Mouse (Mus musculus): ENCODE measurements around the gene Dhrs2. TPM values are rescaled to one million over a fixed set of nuclear protein-coding genes. Genes with fewer than 3 reads are reported as not detected.

Gene Dhrs2
- polyA plus RNA-seq, 1 experiment from 2014 or later = not detected

DNA sequence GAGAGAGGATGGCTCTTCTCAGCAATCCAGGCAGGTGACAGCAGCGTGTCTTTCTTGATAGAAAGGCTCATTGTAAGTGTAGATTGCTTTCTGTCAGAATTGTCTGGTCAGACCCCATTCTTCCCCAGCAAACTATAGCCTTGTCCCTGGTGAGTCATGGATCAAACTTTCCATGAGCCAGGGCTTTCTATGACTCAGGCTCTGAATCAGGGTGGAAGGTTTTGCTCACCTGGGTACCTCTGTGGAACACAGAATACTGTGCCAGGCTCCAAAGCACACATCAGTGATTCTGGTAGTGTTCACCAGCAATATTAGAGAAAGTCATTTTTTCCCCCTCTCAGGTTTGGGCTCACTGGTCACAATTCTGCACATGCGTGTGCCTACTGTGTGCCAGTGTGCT lies 13.5 kb upstream of the Dhrs2 start:
- Histone ChIP-seq H3K9ac (ENCODE audit: low read length) (no peak overlapping the region), H3K27ac (replicated peaks in 1 of 2; ENCODE audit: control insufficient read depth in 1 of 2, insufficient read depth in 1 of 2, low read depth in 2 of 2, low read length in 2 of 2) (no peak overlapping the region), H3K4me3 (ENCODE audit: control insufficient read depth in 1 of 2, insufficient read depth in 1 of 2, low read depth in 1 of 2, low read length in 2 of 2) (no peak overlapping the region), H3K36me3 (ENCODE audit: control insufficient read depth, insufficient read depth, low read length) (no peaks in the 10 kb centered on the region), H3K9me3 (ENCODE audit: control insufficient read depth, low read length) (no peaks in the 10 kb centered on the region), H3K4me2 (ENCODE audit: low read length) (no peak overlapping the region), H3K27me3 (ENCODE audit: control insufficient read depth, insufficient read depth, low read length) (no peaks in the 10 kb centered on the region), H3K4me1 (ENCODE audit: control insufficient read depth in 2 of 2, insufficient read depth in 2 of 2, low read length in 2 of 2) (no peaks in the 10 kb centered on the region)
- ATAC-seq (ENCODE audit: insufficient number of reproducible peaks, insufficient read depth, low FRiP score, low read depth) = no peak
- WGBS = 72% methylated on average over 2 of the region's 2 CpGs

- H3K9me3 ChIP-seq (ENCODE audit: control insufficient read depth, low read length) = no peaks in the 10 kb centered on the region
- whole genome bisulfite sequencing = 75% methylated on average over 3 of the region's 3 CpGs
- H3K9ac ChIP-seq (ENCODE audit: low read length) = no peak overlapping the region
- H3K27me3 ChIP-seq (ENCODE audit: control insufficient read depth, insufficient read depth, low read length) = no peaks in the 10 kb centered on the region
- no peaks in the 10 kb centered on the region for H3K4me1 ChIP-seq (ENCODE audit: control insufficient read depth in 2 of 2, insufficient read depth in 2 of 2, low read length in 2 of 2)
- H3K4me2 ChIP-seq (ENCODE audit: low read length) = no peak overlapping the region
- ATAC-seq (ENCODE audit: insufficient number of reproducible peaks, insufficient read depth, low FRiP score, low read depth) = no peak
- no peak overlapping the region for H3K4me3 ChIP-seq (ENCODE audit: control insufficient read depth in 1 of 2, insufficient read depth in 1 of 2, low read depth in 1 of 2, low read length in 2 of 2)
- H3K36me3 ChIP-seq (ENCODE audit: control insufficient read depth, insufficient read depth, low read length) = no peaks in the 10 kb centered on the region
- H3K27ac ChIP-seq (replicated peaks in 1 of 2; ENCODE audit: control insufficient read depth in 1 of 2, insufficient read depth in 1 of 2, low read depth in 2 of 2, low read length in 2 of 2) = no peak overlapping the region
These were observed 8.2 kb upstream of the Dhrs2 start for GRCm38 (mm10) chr14:55213621-55214020.

GRCm38 (mm10) chr14:55214507-55214906 lies 7.3 kb upstream of the Dhrs2 start:
- Histone ChIP-seq H3K9ac (ENCODE audit: low read length) (no peak overlapping the region), H3K4me2 (ENCODE audit: low read length) (no peak overlapping the region), H3K27ac (replicated peaks in 1 of 2; ENCODE audit: control insufficient read depth in 1 of 2, insufficient read depth in 1 of 2, low read depth in 2 of 2, low read length in 2 of 2) (no peak overlapping the region), H3K4me3 (ENCODE audit: control insufficient read depth in 1 of 2, insufficient read depth in 1 of 2, low read depth in 1 of 2, low read length in 2 of 2) (no peak overlapping the region), H3K27me3 (ENCODE audit: control insufficient read depth, insufficient read depth, low read length) (no peaks in the 10 kb centered on the region), H3K9me3 (ENCODE audit: control insufficient read depth, low read length) (no peaks in the 10 kb centered on the region), H3K36me3 (ENCODE audit: control insufficient read depth, insufficient read depth, low read length) (no peaks in the 10 kb centered on the region), H3K4me1 (ENCODE audit: control insufficient read depth in 2 of 2, insufficient read depth in 2 of 2, low read length in 2 of 2) (no peaks in the 10 kb centered on the region)
- ATAC-seq (ENCODE audit: insufficient number of reproducible peaks, insufficient read depth, low FRiP score, low read depth) = no peak
- 56% methylated on average over 4 of the region's 4 CpGs for WGBS

DNA sequence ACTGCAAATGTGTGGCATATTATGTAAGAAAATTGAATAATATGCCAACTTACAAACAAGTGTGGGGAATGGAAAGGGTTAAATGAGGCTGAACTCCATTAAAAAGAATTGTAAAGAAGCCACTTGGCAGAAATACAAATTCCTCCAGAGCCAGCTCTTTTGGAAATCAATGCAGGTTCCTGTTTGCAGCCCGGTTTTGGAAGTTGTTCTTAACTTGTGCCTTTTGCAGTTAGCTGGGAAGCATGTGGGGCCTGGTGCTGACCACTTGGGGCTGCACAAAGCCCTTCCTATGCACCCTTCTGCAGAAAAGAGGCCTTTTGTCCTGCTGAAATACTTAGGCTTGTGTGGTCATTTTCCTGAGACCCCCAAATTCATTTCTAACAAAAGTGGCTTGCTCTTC lies 1.4 kb downstream of the Dhrs2 start:
- H3K27ac ChIP-seq (replicated peaks in 1 of 2; ENCODE audit: control insufficient read depth in 1 of 2, insufficient read depth in 1 of 2, low read depth in 2 of 2, low read length in 2 of 2) = no peak overlapping the region
- H3K27me3 ChIP-seq (ENCODE audit: control insufficient read depth, insufficient read depth, low read length) = no peaks in the 10 kb centered on the region
- H3K4me3 ChIP-seq (ENCODE audit: control insufficient read depth in 1 of 2, insufficient read depth in 1 of 2, low read depth in 1 of 2, low read length in 2 of 2) = no peak overlapping the region
- 30% methylated on average over 1 of the region's 1 CpGs for WGBS
- no peak overlapping the region for H3K9ac ChIP-seq (ENCODE audit: low read length)
- no peak for ATAC-seq (ENCODE audit: insufficient number of reproducible peaks, insufficient read depth, low FRiP score, low read depth)
- H3K36me3 ChIP-seq (ENCODE audit: control insufficient read depth, insufficient read depth, low read length) = no peaks in the 10 kb centered on the region
- H3K4me2 ChIP-seq (ENCODE audit: low read length) = no peak overlapping the region
- no peaks in the 10 kb centered on the region for H3K4me1 ChIP-seq (ENCODE audit: control insufficient read depth in 2 of 2, insufficient read depth in 2 of 2, low read length in 2 of 2)
- H3K9me3 ChIP-seq (ENCODE audit: control insufficient read depth, low read length) = no peaks in the 10 kb centered on the region

- Histone ChIP-seq H3K9me3 (ENCODE audit: control insufficient read depth, low read length) (peaks cover 4% of the 10 kb centered on the region; the same call in 1 of the 2 replicates), H3K27me3 (ENCODE audit: control insufficient read depth, insufficient read depth, low read length) (no peaks in the 10 kb centered on the region), H3K36me3 (ENCODE audit: control insufficient read depth, insufficient read depth, low read length) (no peaks in the 10 kb centered on the region), H3K4me2 (ENCODE audit: low read length) (no peak overlapping the region), H3K9ac (ENCODE audit: low read length) (no peak overlapping the region), H3K27ac (replicated peaks in 1 of 2; ENCODE audit: control insufficient read depth in 1 of 2, insufficient read depth in 1 of 2, low read depth in 2 of 2, low read length in 2 of 2) (no peak overlapping the region), H3K4me3 (ENCODE audit: control insufficient read depth in 1 of 2, insufficient read depth in 1 of 2, low read depth in 1 of 2, low read length in 2 of 2) (no peak overlapping the region), H3K4me1 (ENCODE audit: control insufficient read depth in 2 of 2, insufficient read depth in 2 of 2, low read length in 2 of 2) (no peaks in the 10 kb centered on the region)
- 87% methylated on average over 11 of the region's 11 CpGs for WGBS
- no peak for ATAC-seq (ENCODE audit: insufficient number of reproducible peaks, insufficient read depth, low FRiP score, low read depth)
These were observed 12.8 kb downstream of the Dhrs2 start for GRCm38 (mm10) chr14:55234639-55235038.

- no peaks in the 10 kb centered on the region for H3K36me3 ChIP-seq (ENCODE audit: control insufficient read depth, insufficient read depth, low read length)
- no peaks in the 10 kb centered on the region for H3K4me1 ChIP-seq (ENCODE audit: control insufficient read depth in 2 of 2, insufficient read depth in 2 of 2, low read length in 2 of 2)
- no peak overlapping the region for H3K4me2 ChIP-seq (ENCODE audit: low read length)
- H3K27me3 ChIP-seq (ENCODE audit: control insufficient read depth, insufficient read depth, low read length) = no peaks in the 10 kb centered on the region
- ATAC-seq (ENCODE audit: insufficient number of reproducible peaks, insufficient read depth, low FRiP score, low read depth) = no peak
- H3K4me3 ChIP-seq (ENCODE audit: control insufficient read depth in 1 of 2, insufficient read depth in 1 of 2, low read depth in 1 of 2, low read length in 2 of 2) = no peak overlapping the region
- 56% methylated on average over 2 of the region's 2 CpGs for WGBS
- H3K9me3 ChIP-seq (ENCODE audit: control insufficient read depth, low read length) = no peaks in the 10 kb centered on the region
- H3K9ac ChIP-seq (ENCODE audit: low read length) = no peak overlapping the region
- no peak overlapping the region for H3K27ac ChIP-seq (replicated peaks in 1 of 2; ENCODE audit: control insufficient read depth in 1 of 2, insufficient read depth in 1 of 2, low read depth in 2 of 2, low read length in 2 of 2)
These were observed 14.9 kb downstream of the Dhrs2 start for GRCm38 (mm10) chr14:55236685-55237084.

GRCm38 (mm10) chr14:55242664-55243063 lies 20.9 kb downstream of the Dhrs2 start:
- no peaks in the 10 kb centered on the region for H3K36me3 ChIP-seq (ENCODE audit: control insufficient read depth, insufficient read depth, low read length)
- no peaks in the 10 kb centered on the region for H3K4me1 ChIP-seq (ENCODE audit: control insufficient read depth in 2 of 2, insufficient read depth in 2 of 2, low read length in 2 of 2)
- no peaks in the 10 kb centered on the region for H3K27me3 ChIP-seq (ENCODE audit: control insufficient read depth, insufficient read depth, low read length)
- H3K9me3 ChIP-seq (ENCODE audit: control insufficient read depth, low read length) = no peaks in the 10 kb centered on the region
- H3K4me3 ChIP-seq (ENCODE audit: control insufficient read depth in 1 of 2, insufficient read depth in 1 of 2, low read depth in 1 of 2, low read length in 2 of 2) = no peak overlapping the region
- no peak overlapping the region for H3K27ac ChIP-seq (replicated peaks in 1 of 2; ENCODE audit: control insufficient read depth in 1 of 2, insufficient read depth in 1 of 2, low read depth in 2 of 2, low read length in 2 of 2)
- 72% methylated on average over 1 of the region's 1 CpGs for WGBS
- H3K9ac ChIP-seq (ENCODE audit: low read length) = no peak overlapping the region
- ATAC-seq (ENCODE audit: insufficient number of reproducible peaks, insufficient read depth, low FRiP score, low read depth) = no peak
- no peak overlapping the region for H3K4me2 ChIP-seq (ENCODE audit: low read length)

DNA sequence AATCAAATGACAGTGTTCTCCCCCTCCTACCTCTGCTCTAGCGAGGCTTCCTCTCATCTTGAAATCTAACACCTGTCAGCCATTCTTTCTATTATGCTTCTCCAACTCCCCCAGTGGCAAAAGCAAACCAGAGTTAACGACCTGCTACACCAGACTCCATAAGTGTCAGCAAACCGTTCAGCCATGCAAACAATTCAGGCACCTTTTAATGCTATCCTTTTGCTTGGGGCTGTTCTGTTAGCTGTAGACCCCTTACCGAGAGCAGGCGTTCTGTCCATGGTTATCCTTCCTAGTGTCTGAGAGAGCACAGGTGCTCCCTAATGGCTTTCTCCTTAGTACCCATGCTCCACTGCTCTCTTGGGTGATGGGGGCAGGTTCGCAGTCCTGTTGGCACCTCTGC lies 25.4 kb downstream of the Dhrs2 start:
- H3K36me3 ChIP-seq (ENCODE audit: control insufficient read depth, insufficient read depth, low read length) = no peaks in the 10 kb centered on the region
- no peaks in the 10 kb centered on the region for H3K27me3 ChIP-seq (ENCODE audit: control insufficient read depth, insufficient read depth, low read length)
- WGBS = 57% methylated on average over 6 of the region's 6 CpGs
- H3K4me2 ChIP-seq (ENCODE audit: low read length) = no peak overlapping the region
- no peak overlapping the region for H3K9ac ChIP-seq (ENCODE audit: low read length)
- no peak for ATAC-seq (ENCODE audit: insufficient number of reproducible peaks, insufficient read depth, low FRiP score, low read depth)
- H3K4me1 ChIP-seq (ENCODE audit: control insufficient read depth in 2 of 2, insufficient read depth in 2 of 2, low read length in 2 of 2) = no peaks in the 10 kb centered on the region
- no peaks in the 10 kb centered on the region for H3K9me3 ChIP-seq (ENCODE audit: control insufficient read depth, low read length)
- no peak overlapping the region for H3K27ac ChIP-seq (replicated peaks in 1 of 2; ENCODE audit: control insufficient read depth in 1 of 2, insufficient read depth in 1 of 2, low read depth in 2 of 2, low read length in 2 of 2)
- no peak overlapping the region for H3K4me3 ChIP-seq (ENCODE audit: control insufficient read depth in 1 of 2, insufficient read depth in 1 of 2, low read depth in 1 of 2, low read length in 2 of 2)
